Mouse (Mus musculus) cortical plate, adult 2 months (tissue): ENCODE measurements around the gene Spns1. TPM values are rescaled to one million over a fixed set of nuclear protein-coding genes. Genes with fewer than 3 reads are reported as not detected.
"Not testable (repeated sequence)": the region's sequence is repeated elsewhere in the genome, so short reads cannot be mapped to it uniquely, and the experiment has no call there.

ENCODE experiments used
- H3K27ac ChIP-seq: fragments of 200-500 bp; 2 replicates; pipeline ENCODE4 v1.5.1; 2012; ENCODE audit warnings: low read length, control low read depth, inconsistent platforms; ENCODE audit not compliant: insufficient read depth
- H3K4me1 ChIP-seq: fragments of 200-500 bp; 2 replicates; pipeline ENCODE4 v1.6.1; 2011; ENCODE audit warnings: low read length; ENCODE audit not compliant: control insufficient read depth, insufficient read depth
- H3K4me3 ChIP-seq: fragments of 200-500 bp; 2 replicates; pipeline ENCODE4 v1.5.1; 2011; ENCODE audit warnings: mild to moderate bottlenecking, low read length, control low read depth; ENCODE audit not compliant: insufficient read depth
- CTCF ChIP-seq: fragments of 200-500 bp; IDR thresholded peaks from 2 replicates; pipeline ENCODE4 v1.5.1; 2011; ENCODE audit warnings: mild to moderate bottlenecking, control low read depth, low read length; ENCODE audit not compliant: insufficient read depth; ENCODE audit errors: extremely low read depth
- POLR2A ChIP-seq: fragments of 200-500 bp; IDR thresholded peaks from 2 replicates; pipeline ENCODE4 v1.6.1; 2011; ENCODE audit warnings: mild to moderate bottlenecking, low read length, control low read depth; ENCODE audit not compliant: insufficient read depth; ENCODE audit errors: extremely low read depth
- polyA plus RNA-seq: library from polyadenylated mRNA; depleted of rRNA; stranded (reverse); fragments of >200 nt; gene quantifications from 2 replicates; pipeline ENCODE4 v1.2.3, GENCODE M21; 2012; rRNA removed

Gene Spns1
- polyA plus RNA-seq, result 171 and 177 TPM in 2 replicates

GRCm38 (mm10) chr7:126377278-126378158, at the start of gene Spns1:
Gene Spns1 (minus strand): TSS chr7:126377450.
- Histone ChIP-seq H3K27ac (no peak within 1 kb of the TSS), H3K4me1 (peaks cover 5% of the 10 kb centered on the region), H3K4me3 (peak within 1 kb of the TSS; percentile 69)
- peak; percentile 86; the same call in 1 of the 2 replicates for TF ChIP-seq POLR2A
- TF ChIP-seq CTCF, result peak; percentile 71

- no peaks in the 10 kb centered on the region for H3K4me1 ChIP-seq
- no peak overlapping the region for H3K4me3 ChIP-seq
- TF ChIP-seq POLR2A (no peak), CTCF (no peak)
- H3K27ac ChIP-seq, result no peak overlapping the region
Measured at GRCm38 (mm10) chr7:126424161-126424560, 46.9 kb upstream of the Spns1 start.

GRCm38 (mm10) chr7:126421756-126422155, 44.5 kb upstream of the Spns1 start:
- no peak for TF ChIP-seq CTCF
- H3K27ac ChIP-seq, result no peak overlapping the region
- H3K4me3 ChIP-seq, result no peak overlapping the region
- H3K4me1 ChIP-seq, result no peaks in the 10 kb centered on the region

GRCm38 (mm10) chr7:126418496-126418895, 41.2 kb upstream of the Spns1 start:
- Histone ChIP-seq H3K27ac (no peak overlapping the region), H3K4me3 (no peak overlapping the region), H3K4me1 (no peaks in the 10 kb centered on the region)
- TF ChIP-seq CTCF (no peak), POLR2A (no peak)

GRCm38 (mm10) chr7:126417606-126418005, 40.4 kb upstream of the Spns1 start:
- no peak overlapping the region for H3K27ac ChIP-seq
- TF ChIP-seq CTCF (no peak), POLR2A (no peak)
- H3K4me3 ChIP-seq, result no peak overlapping the region
- no peaks in the 10 kb centered on the region for H3K4me1 ChIP-seq

GRCm38 (mm10) chr7:126417045-126417444, 39.8 kb upstream of the Spns1 start:
- H3K4me3 ChIP-seq, result no peak overlapping the region
- no peak overlapping the region for H3K27ac ChIP-seq
- TF ChIP-seq CTCF (no peak), POLR2A (no peak)
- H3K4me1 ChIP-seq, result no peaks in the 10 kb centered on the region

- TF ChIP-seq POLR2A (no peak), CTCF (no peak)
- Histone ChIP-seq H3K4me3 (no peak overlapping the region), H3K27ac (no peak overlapping the region), H3K4me1 (no peaks in the 10 kb centered on the region)
Measured at GRCm38 (mm10) chr7:126416615-126417014, 39.4 kb upstream of the Spns1 start.

GRCm38 (mm10) chr7:126414725-126415124, 37.5 kb upstream of the Spns1 start, which contains the start of gene Cd19:
Gene Cd19 (minus strand): TSS chr7:126414889.
- no peak within 1 kb of the TSS for H3K4me3 ChIP-seq
- H3K27ac ChIP-seq, result no peak within 1 kb of the TSS
- TF ChIP-seq POLR2A, result no peak
- no peak for TF ChIP-seq CTCF
- no peaks in the 10 kb centered on the region for H3K4me1 ChIP-seq

GRCm38 (mm10) chr7:126411061-126411460, 33.8 kb upstream of the Spns1 start:
- no peak overlapping the region for H3K4me3 ChIP-seq
- TF ChIP-seq POLR2A (no peak), CTCF (no peak)
- no peak overlapping the region for H3K27ac ChIP-seq
- no peaks in the 10 kb centered on the region for H3K4me1 ChIP-seq

GRCm38 (mm10) chr7:126408686-126409085, 31.4 kb upstream of the Spns1 start:
- no peak for TF ChIP-seq POLR2A
- no peak for TF ChIP-seq CTCF
- no peaks in the 10 kb centered on the region for H3K4me1 ChIP-seq
- no peak overlapping the region for H3K27ac ChIP-seq
- no peak overlapping the region for H3K4me3 ChIP-seq

GRCm38 (mm10) chr7:126402518-126402917, 25.3 kb upstream of the Spns1 start:
- H3K4me1 ChIP-seq, H3K27ac ChIP-seq, H3K4me3 ChIP-seq: not testable (repeated sequence)
